Mouse (Mus musculus) cerebellum, adult 2 months (tissue): ENCODE measurements around the gene Tmem40. TPM values are rescaled to one million over a fixed set of nuclear protein-coding genes. Genes with fewer than 3 reads are reported as not detected.

Experiments used
- DNase-seq, 2 experiments: peaks; one replicate each; pipeline ENCODE4 v3.0.0; 2021
- H3K27ac ChIP-seq: fragments of 200-500 bp; 2 replicates; pipeline ENCODE4 v1.5.1; 2012; ENCODE audit warnings: low read length, control low read depth, inconsistent platforms; ENCODE audit not compliant: insufficient read depth
- H3K27me3 ChIP-seq: fragments of 200-500 bp; 2 replicates; pipeline ENCODE4 v1.6.1; 2012; ENCODE audit warnings: inconsistent platforms, mild to moderate bottlenecking, low read length, moderate library complexity; ENCODE audit not compliant: control insufficient read depth, insufficient read depth
- H3K4me1 ChIP-seq: fragments of 200-500 bp; 2 replicates; pipeline ENCODE4 v1.6.1; 2011; ENCODE audit warnings: low read length; ENCODE audit not compliant: control insufficient read depth, insufficient read depth
- H3K4me3 ChIP-seq: fragments of 200-500 bp; replicated peaks from 2 replicates; pipeline ENCODE3; 2011; ENCODE audit warnings: mild to moderate bottlenecking, low read depth, low read length, control low read depth; ENCODE audit not compliant: insufficient read depth
- CTCF ChIP-seq: fragments of 200-500 bp; IDR thresholded peaks from 2 replicates; pipeline ENCODE4 v1.5.1; 2011; ENCODE audit warnings: low read depth, mild to moderate bottlenecking, control low read depth, low read length, moderate library complexity, borderline replicate concordance; ENCODE audit not compliant: insufficient read depth
- POLR2A ChIP-seq: fragments of 200-500 bp; IDR thresholded peaks from 2 replicates; pipeline ENCODE4 v1.6.1; 2011; ENCODE audit warnings: low read length, control low read depth, borderline replicate concordance; ENCODE audit not compliant: insufficient read depth
- whole genome bisulfite sequencing: fragments of 180-500 bp; shearing (Covaris S2); methylation state at CpG from one replicate; pipeline ENCODE4 v1.1.7; 2018; 5-methylcytosine and 5-hydroxymethylcytosine counted together
- polyA plus RNA-seq: library from polyadenylated mRNA; depleted of rRNA; stranded (reverse); fragments of >200 nt; gene quantifications from 2 replicates; pipeline ENCODE4 v1.2.3, GENCODE M21; 2012

Gene Tmem40
- polyA plus RNA-seq, 1 experiment, result 3.5 TPM

DNA sequence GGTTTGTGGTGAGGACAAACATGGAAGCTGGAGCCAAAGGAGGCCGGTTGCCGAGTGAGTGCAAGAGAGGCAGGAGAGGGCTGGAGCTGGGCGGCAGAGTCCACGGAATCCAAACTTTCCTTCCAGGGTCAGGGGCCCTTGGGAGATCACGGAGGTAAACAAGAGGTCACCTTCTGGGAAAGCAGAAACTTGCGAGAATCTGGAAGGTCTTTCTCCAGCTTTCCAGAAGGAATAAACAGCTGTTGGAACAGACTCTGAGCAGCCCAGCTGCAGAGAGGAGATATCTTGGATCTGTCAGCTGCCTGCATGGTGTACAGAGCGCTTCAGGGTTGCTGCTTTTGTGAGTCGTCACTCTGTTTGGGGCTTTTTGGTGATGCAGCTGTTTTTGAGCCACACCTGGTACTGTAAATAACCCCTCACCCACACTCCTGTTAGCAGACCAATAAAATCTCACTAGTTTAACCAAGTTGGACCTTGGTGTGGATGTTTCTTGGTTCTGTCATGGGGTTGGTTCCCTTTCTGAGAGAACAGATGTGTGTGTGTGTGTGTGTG, 45.0 kb downstream of the Tmem40 start:
- WGBS, result 33% methylated on average over 8 of the region's 8 CpGs
- no peak overlapping the region for H3K4me3 ChIP-seq

DNA sequence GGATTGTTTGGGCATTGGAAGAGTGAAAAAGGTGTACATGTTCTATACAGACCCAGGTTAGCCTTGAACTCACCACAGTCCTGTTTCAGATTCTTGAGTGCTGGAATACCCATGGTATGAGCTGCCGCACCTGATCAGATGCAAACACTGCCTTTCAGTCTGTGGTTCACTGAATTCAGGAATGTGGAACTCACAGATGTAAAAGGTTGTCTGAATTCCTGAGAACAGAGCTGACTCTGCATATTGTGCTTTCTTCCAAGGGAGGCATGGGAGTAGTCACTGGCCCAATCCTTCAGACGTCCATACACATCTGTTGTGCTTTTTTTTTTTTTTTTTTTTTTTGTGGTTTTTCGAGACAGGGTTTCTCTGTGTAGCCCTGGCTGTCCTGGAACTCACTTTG, 50.9 kb downstream of the Tmem40 start:
- Histone ChIP-seq H3K27ac (no peak overlapping the region), H3K4me1 (no peaks in the 10 kb centered on the region), H3K27me3 (no peaks in the 10 kb centered on the region), H3K4me3 (no peak overlapping the region)
- WGBS, result 65% methylated on average over 3 of the region's 3 CpGs
- TF ChIP-seq POLR2A (no peak), CTCF (no peak)
- no peak for DNase-seq

More for the DNA sequence above, 45.0 kb downstream of the Tmem40 start:
- H3K4me1 ChIP-seq, result no peaks in the 10 kb centered on the region
- no peaks in the 10 kb centered on the region for H3K27me3 ChIP-seq
- H3K27ac ChIP-seq, result no peak overlapping the region
- DNase-seq, result no peak
- TF ChIP-seq CTCF (no peak), POLR2A (no peak)

DNA sequence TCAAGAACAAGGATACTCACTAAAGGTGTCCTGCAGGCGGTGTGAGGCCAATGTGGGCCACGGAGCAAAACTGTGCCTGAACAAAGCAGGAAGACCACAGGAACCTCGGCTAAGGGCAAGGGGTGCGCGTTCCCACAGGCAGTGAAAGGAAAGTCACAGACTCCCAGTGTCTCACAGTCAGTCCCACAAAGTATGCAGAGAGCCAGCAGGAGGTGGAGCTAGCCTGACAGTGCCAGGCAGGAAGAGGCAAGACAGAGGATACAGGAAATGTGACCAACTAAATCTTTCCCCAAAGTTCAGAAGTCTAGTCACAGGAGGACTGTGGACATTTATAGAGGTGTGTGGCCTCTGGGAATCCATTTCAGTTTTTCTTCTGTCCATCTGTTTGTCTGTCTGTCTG, 59.3 kb downstream of the Tmem40 start:
- no peak for DNase-seq
- TF ChIP-seq CTCF (no peak), POLR2A (no peak)
- Histone ChIP-seq H3K27ac (no peak overlapping the region), H3K27me3 (no peaks in the 10 kb centered on the region), H3K4me1 (no peaks in the 10 kb centered on the region; the same call in 1 of the 2 replicates), H3K4me3 (no peak overlapping the region)
- 58% methylated on average over 5 of the region's 5 CpGs for WGBS

GRCm38 (mm10) chr6:115701302-115701701, 60.9 kb downstream of the Tmem40 start:
- Histone ChIP-seq H3K27ac (no peak overlapping the region), H3K27me3 (no peaks in the 10 kb centered on the region), H3K4me1 (no peaks in the 10 kb centered on the region; the same call in 1 of the 2 replicates), H3K4me3 (no peak overlapping the region)
- TF ChIP-seq POLR2A (no peak), CTCF (0 out of 2 replicates have a peak, but pooled peaks have one; percentile 11)
- no peak for DNase-seq
- WGBS, result 59% methylated on average over 11 of the region's 11 CpGs

- no peaks in the 10 kb centered on the region for H3K27me3 ChIP-seq
- no peaks in the 10 kb centered on the region; the same call in 1 of the 2 replicates for H3K4me1 ChIP-seq
- H3K4me3 ChIP-seq, result no peak overlapping the region
- WGBS, result 94% methylated on average over 1 of the region's 1 CpGs
- no peak for DNase-seq
- H3K27ac ChIP-seq, result no peak overlapping the region
- TF ChIP-seq CTCF, result no peak
Measured at GRCm38 (mm10) chr6:115700778-115701177, 61.4 kb downstream of the Tmem40 start.

GRCm38 (mm10) chr6:115698699-115699098, 63.5 kb downstream of the Tmem40 start:
- Histone ChIP-seq H3K27me3 (no peaks in the 10 kb centered on the region), H3K4me3 (no peak overlapping the region), H3K27ac (no peak overlapping the region), H3K4me1 (no peaks in the 10 kb centered on the region; the same call in 1 of the 2 replicates)
- TF ChIP-seq POLR2A (no peak), CTCF (peak; percentile 27; the same call in 1 of the 2 replicates)
- DNase-seq, result no peak
- 89% methylated on average over 4 of the region's 4 CpGs for WGBS

- TF ChIP-seq CTCF (no peak), POLR2A (no peak)
- WGBS, result 47% methylated on average over 17 of the region's 17 CpGs
- no peak overlapping the region for H3K27ac ChIP-seq
- no peak for DNase-seq
- H3K4me3 ChIP-seq, result no peak overlapping the region
- H3K27me3 ChIP-seq, result no peaks in the 10 kb centered on the region
- H3K4me1 ChIP-seq, result no peaks in the 10 kb centered on the region; the same call in 1 of the 2 replicates
Measured at GRCm38 (mm10) chr6:115697739-115698558, 64.3 kb downstream of the Tmem40 start.

DNA sequence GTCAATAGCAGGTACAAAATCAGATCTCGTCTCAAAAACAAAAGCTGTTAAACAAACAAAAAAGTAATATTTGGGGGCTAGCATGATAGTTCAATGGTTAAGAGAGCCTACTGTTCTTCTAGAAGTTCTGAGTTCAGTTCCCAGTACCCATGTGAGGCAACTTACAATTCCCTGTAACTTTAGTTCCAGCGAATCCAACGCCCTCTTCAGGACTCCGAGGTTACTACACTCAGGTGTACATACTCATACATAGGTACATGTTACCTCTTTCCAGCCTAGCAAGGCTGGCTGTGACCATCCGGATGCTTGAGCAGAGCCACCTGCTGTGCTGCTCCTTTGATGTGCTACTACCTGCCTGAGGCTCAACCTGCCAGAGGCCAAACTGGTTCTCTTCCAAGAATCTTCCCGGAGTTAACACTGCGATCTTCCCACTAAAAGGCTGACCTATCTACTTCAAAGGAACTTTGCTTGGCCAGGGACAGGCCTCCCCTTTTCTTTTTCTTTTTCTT, 65.4 kb downstream of the Tmem40 start:
- Histone ChIP-seq H3K4me1 (no peaks in the 10 kb centered on the region; the same call in 1 of the 2 replicates), H3K27me3 (no peaks in the 10 kb centered on the region), H3K27ac (no peak overlapping the region), H3K4me3 (no peak overlapping the region)
- 86% methylated on average over 7 of the region's 7 CpGs for WGBS
- no peak for DNase-seq
- TF ChIP-seq POLR2A (no peak), CTCF (no peak)
